18 mouse cellular contexts compared by ENCODE assay signal in the genomic region with DNA sequence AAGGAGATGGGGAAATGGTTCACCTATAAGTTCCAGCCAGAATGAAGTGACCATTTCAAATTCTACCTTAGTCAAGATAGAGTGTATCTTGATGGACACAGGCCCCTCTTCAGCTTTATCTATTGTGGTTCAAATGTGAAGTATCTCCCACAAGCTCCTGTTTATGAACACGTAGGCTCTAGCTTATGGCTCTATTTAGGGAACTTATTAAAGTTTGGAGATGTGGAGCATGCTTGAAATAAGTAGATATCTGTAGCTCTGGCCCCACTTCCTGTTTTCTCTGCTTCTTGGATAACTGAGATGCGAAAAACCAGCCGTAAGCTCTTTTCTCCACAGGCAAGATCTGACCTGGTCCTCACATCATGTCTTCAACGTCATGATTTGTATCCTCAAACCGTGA. TPM values are rescaled to one million over a fixed set of nuclear protein-coding genes. Genes with fewer than 3 reads are reported as not detected.
"Had no signal": no experiment of that assay in that cellular context is flagged by ENCODE, and none has a peak within 500 bp of the region (broad histone marks: within the 10 kb centered on the region; RNA-seq: fewer than 3 reads in every experiment).

No protein-coding gene starts in this region.

- H3K4me1 ChIP-seq: neural tube, embryonic 13.5 days; neural tube, embryonic 15.5 days; stomach, embryonic 15.5 days had no signal

- H3K9ac ChIP-seq: neural tube, embryonic 13.5 days; neural tube, embryonic 15.5 days; stomach, embryonic 15.5 days had no signal

- H3K27me3 ChIP-seq: neural tube, embryonic 13.5 days; neural tube, embryonic 15.5 days; stomach, embryonic 15.5 days had no signal

- DNase-seq: retina, postnatal 1 day; right cerebral cortex, adult 18-20 months; right cerebral cortex, postnatal 14 days; right cerebral cortex, postnatal 25 days; right cerebral cortex, postnatal 4 days; spleen, adult 18-20 months; thymus, adult 18-20 months; thymus, adult 2 months; thymus, postnatal 14 days; thymus, postnatal 25 days; thymus, postnatal 36 days; thymus, postnatal 4 days had no signal

- H3K4me2 ChIP-seq: neural tube, embryonic 13.5 days; neural tube, embryonic 15.5 days; stomach, embryonic 15.5 days had no signal

- H3K36me3 ChIP-seq: neural tube, embryonic 13.5 days; neural tube, embryonic 15.5 days; stomach, embryonic 15.5 days had no signal

- H3K4me3 ChIP-seq: neural tube, embryonic 13.5 days; neural tube, embryonic 15.5 days; stomach, embryonic 15.5 days had no signal

- H3K27ac ChIP-seq: neural tube, embryonic 13.5 days; neural tube, embryonic 15.5 days; stomach, embryonic 15.5 days; stomach, postnatal 0 days had no signal

- H3K9me3 ChIP-seq: neural tube, embryonic 15.5 days; stomach, embryonic 15.5 days had no signal

RNA-seq across cellular contexts. Expression of gene Rgs7, which starts 48.4 kb away (rescaled TPM):
- total RNA-seq: neutrophil, adult 5-6 weeks had no signal
- polyA plus RNA-seq: thymus, postnatal 0 days had no signal
